Comparison of ENCODE assay signal across 8 mouse cellular contexts in genomic region chr11:70654198-70654922, GRCm38 (mm10). TPM values are rescaled to one million over a fixed set of nuclear protein-coding genes. Genes with fewer than 3 reads are reported as not detected.
A peak's percentile ranks its signal among the peaks of the same experiment; 100 is the strongest.
DNase-seq lines count a peak whose midpoint lies in the region; ATAC-seq lines count a peak whose summit lies in the region.

Gene Pfn1 (minus strand): TSS chr11:70654644.

- no peaks in the 10 kb centered on the region for H3K9me3 ChIP-seq in embryonic facial prominence, embryonic 10.5 days

- H3K27me3 ChIP-seq in embryonic facial prominence, embryonic 10.5 days (replicated peaks; ENCODE audit: low read depth, poor library complexity, severe bottlenecking) = no peaks in the 10 kb centered on the region

- under 1% methylated on average over 61 of the region's 61 CpGs for WGBS in embryonic facial prominence, embryonic 10.5 days

- H3K36me3 ChIP-seq in embryonic facial prominence, embryonic 10.5 days (replicated peaks) = peaks cover 46% of the 10 kb centered on the region

- peaks cover 79% of the 10 kb centered on the region for H3K4me1 ChIP-seq in embryonic facial prominence, embryonic 10.5 days

- peak; percentile 38; the same call in 1 of the 2 replicates for ATAC-seq in monocyte, adult 5-6 weeks (replicated peaks; ENCODE audit: insufficient number of reproducible peaks, low FRiP score, low TSS enrichment, poor library complexity, severe bottlenecking)

- H3K4me3 ChIP-seq in embryonic facial prominence, embryonic 10.5 days = peak within 1 kb of the TSS; percentile 100

- DNase-seq in 3134 (ENCODE audit: extremely low read depth, insufficient read length, low spot score) (peak; percentile 86), liver (peak; percentile 92)
- peak; percentile 54 for DNase-seq in adrenal gland, adult 8-10 months
- peak; percentile 91 for DNase-seq in embryonic facial prominence, embryonic 10.5 days (ENCODE audit: low spot score)
- peak; percentile 65 for DNase-seq in heart, adult 8-10 months (ENCODE audit: low spot score)
- peak; percentile 65 for DNase-seq in kidney, adult 9 months
- DNase-seq in spleen, postnatal 36 days (ENCODE audit: low spot score in 2 of 2) = peak; percentile 80 to 82

- H3K27ac ChIP-seq in embryonic facial prominence, embryonic 10.5 days (replicated peaks) = peak within 1 kb of the TSS; percentile 99

RNA-seq across cellular contexts. Expression of gene Pfn1, which starts in this region (rescaled TPM):
- 1,000 to 10,000 TPM in 1 of 4 experiments, 100 to 1,000 TPM in 3; 582 to 1,056 (median 737) TPM for total RNA-seq in adrenal gland, adult 8-10 months (2022)
- polyA plus RNA-seq in embryonic facial prominence, embryonic 10.5 days (2016; fragmentation: Nextera tagmentation; extraction: Ambion mirVana) = 2,153 and 2,165 TPM in 2 replicates
- 100 to 1,000 TPM; 243 to 295 (median 274) TPM for total RNA-seq in heart, adult 8-10 months (2022)
- total RNA-seq in monocyte, adult 5-6 weeks (2017) = 527 to 871 TPM (median 568 TPM) in 3 replicates

Comparison
In these comparisons a context has a peak if more than half of its experiments do, and no peak if none do; other contexts are left out.
1. Peak in every context shown above with its lines: DNase-seq, ATAC-seq, H3K4me3 ChIP-seq and H3K27ac ChIP-seq.